Mouse (Mus musculus) embryo, embryonic 11 days (tissue): Measurements from ENCODE around the gene Runx1.

ENCODE experiments used
- DNase-seq: peaks from one replicate; pipeline ENCODE4 v3.0.0-alpha.2; 2015

Runx1 gene

DNA sequence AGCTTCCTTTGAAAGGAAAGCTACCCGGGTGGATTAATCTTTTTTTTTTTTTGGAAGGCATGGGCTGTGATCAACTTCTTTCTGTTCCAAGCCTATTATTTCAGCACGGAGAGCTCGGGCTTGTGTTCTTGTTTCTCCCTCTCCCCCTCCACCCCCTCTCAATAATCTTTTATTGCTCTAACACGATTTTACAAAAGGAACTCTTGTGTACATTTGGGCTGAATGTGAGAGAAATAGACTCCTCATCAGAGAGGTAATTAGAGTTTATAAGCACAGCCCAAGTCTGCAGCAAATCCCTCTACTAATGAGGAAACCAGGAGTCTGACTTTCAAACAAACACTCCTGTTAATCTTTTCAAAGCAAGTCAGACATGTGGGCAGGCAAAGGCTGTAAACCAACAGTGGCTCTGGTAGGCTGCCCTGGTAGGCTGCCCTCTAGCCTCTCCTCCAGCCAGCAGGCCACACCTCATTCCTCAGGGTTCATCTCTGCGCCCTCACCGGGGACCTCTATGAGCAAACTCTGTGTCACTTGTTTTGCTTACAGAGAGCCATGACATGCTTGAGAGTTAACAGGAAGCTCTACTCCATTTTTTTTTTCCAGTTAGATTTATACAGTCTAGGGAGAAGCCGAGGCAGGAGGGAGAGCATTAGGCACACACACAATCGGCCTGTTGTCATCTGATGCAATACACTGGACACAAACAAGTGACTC, 216.8 kb downstream of the Runx1 start:
- peak; percentile 45 for DNase-seq

GRCm38 (mm10) chr16:92608180-92608960, 217.6 kb downstream of the Runx1 start:
- no peak for DNase-seq

DNA sequence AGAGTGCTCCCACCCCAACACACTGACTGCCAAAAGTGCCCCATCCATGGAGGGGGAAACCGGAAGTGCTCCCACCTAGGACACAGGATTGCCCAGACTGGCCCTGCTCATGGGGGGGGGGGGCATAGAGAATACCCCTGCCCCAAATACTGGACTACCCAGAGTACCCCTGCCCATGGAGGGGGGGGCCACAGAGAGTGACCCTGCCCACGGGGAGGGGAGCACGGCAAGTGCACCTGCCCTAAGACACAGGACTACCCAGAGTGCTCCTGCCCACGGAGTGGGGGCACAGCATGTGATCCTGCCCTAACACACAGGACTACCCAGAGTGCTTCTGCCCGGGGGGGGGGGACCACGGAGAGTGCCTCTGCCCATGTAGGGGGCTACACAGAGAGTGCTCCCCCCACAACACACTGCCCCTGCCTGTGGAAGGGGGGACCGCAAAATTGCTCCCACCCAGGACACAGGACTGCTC, 219.4 kb downstream of the Runx1 start:
- no peak for DNase-seq

GRCm38 (mm10) chr16:92605606-92606490, 220.1 kb downstream of the Runx1 start:
- peak; percentile 61 for DNase-seq

- no peak for DNase-seq
These were observed 223.4 kb downstream of the Runx1 start for GRCm38 (mm10) chr16:92602504-92602903.

DNA sequence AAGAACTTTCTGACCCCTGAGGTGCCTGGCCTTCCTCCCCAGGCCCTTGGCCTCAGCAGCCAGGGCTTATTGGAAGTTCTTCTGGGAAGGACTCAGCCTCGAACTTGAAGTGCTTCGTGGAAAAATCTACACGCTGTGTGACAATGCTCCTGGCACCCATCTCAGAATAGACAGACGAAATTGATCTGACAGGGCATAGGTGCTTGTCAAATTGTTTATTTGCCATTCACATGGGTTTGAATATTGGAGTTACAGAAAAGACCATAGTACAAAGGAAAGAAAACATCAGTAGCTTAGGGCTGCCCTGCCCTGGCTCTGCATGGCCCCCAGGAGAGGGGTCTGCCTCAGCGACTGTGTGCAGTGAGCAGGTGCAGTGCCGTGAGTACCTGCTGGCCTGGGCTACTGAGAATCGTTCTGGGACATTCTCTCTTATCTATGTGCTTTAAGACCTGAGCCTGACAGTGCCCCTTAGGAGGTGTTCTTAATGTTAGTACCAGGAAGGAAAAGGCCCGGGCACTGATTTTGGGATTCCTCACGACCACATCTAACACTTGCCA, 224.6 kb downstream of the Runx1 start:
- no peak for DNase-seq

GRCm38 (mm10) chr16:92599451-92599850, 226.5 kb downstream of the Runx1 start:
- DNase-seq = no peak

GRCm38 (mm10) chr16:92597655-92598054, 228.3 kb downstream of the Runx1 start:
- DNase-seq = no peak

- DNase-seq = no peak
These were observed 233.7 kb downstream of the Runx1 start for GRCm38 (mm10) chr16:92592207-92592606.

GRCm38 (mm10) chr16:92591783-92592182, 234.2 kb downstream of the Runx1 start:
- DNase-seq = no peak

DNA sequence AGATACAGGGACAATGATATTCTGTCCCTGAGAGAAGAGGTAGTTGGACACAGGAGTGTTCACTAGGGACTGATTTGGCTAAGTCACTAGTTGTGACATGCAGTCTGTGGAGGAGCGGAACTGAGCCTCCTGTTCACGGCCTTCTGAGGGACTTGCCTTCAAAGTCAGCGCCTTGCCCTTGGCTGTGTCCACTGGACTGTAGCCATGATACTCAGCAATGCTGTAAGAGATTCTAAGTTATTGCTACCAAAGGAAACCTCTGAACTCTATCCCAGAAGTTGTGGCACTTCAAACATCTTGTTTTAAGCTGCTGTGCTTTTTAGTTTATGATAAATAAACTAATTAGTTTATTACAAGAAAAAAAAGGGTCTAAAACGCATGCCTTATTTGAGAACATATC, 238.1 kb downstream of the Runx1 start:
- DNase-seq = no peak

GRCm38 (mm10) chr16:92581767-92582166, 244.2 kb downstream of the Runx1 start:
- DNase-seq = no peak

DNA sequence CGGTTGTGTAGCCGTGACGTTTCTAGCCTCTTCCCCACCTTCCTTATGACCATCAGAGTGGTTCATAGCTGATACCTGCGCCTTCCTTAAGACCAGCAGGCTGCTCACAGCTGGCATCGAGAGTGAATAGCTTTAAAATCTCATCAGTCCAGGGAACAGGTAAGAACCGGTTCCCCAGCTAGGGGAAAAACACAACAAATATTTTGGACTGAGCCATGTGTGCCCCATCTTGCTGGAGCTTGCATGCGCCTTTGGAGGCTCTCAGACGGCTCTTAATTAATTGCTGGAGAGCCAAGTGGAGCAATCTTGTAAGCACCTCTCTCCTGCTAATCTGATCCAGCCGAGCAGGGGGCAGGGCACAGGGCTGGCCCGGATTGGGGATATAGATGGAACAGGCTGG, 245.0 kb downstream of the Runx1 start:
- no peak for DNase-seq

GRCm38 (mm10) chr16:92578915-92579653, 246.9 kb downstream of the Runx1 start:
- no peak for DNase-seq

DNA sequence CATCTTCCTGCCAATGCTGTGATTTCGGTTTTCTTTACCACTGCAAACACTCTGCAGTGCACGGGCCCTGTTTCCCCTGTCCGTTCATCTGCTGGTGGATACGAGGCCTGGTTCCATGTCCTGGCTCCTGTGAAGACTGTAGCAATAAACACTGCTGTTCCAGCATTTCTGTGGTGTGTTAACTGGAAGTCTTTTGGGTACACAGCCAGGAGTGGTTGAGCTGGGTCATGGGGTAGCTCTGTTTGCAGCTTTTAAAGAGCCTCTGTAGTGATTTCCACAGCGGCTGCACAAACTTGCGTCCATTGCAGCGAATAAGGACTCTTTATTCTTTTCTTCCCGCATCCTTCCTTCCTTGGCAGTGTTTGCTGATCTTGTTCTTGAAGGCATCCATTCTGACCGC, 248.6 kb downstream of the Runx1 start:
- DNase-seq = no peak

GRCm38 (mm10) chr16:92575792-92576191, 250.2 kb downstream of the Runx1 start:
- DNase-seq = no peak

GRCm38 (mm10) chr16:92573193-92573592, 252.8 kb downstream of the Runx1 start:
- no peak for DNase-seq

GRCm38 (mm10) chr16:92571246-92571645, 254.7 kb downstream of the Runx1 start:
- DNase-seq = no peak

- DNase-seq = no peak
These were observed 259.8 kb downstream of the Runx1 start for GRCm38 (mm10) chr16:92566146-92566545.

GRCm38 (mm10) chr16:92565708-92566107, 260.2 kb downstream of the Runx1 start:
- peak; percentile 84 for DNase-seq

GRCm38 (mm10) chr16:92565291-92565690, 260.7 kb downstream of the Runx1 start:
- no peak for DNase-seq

DNA sequence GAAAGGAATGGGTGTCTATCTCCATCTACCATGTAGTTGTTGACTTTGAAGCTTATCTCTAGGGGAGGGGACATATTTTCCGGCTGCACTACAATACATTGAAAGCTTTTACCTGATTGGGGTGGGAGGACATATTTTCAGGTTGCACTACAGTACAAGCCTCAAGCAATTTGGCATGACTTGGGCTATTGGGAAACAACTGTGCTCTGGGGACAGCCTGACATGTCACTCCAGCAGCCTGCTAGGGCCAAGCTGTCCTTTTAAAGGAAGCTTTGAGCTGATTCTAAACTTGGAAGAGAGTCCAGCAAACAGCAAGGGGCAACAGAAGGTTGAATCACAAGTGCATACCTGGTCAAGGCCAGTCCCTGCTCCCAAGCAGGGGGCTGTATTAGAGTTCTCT, 270.9 kb downstream of the Runx1 start:
- no peak for DNase-seq
